Mouse (Mus musculus): ENCODE data around the gene Eya4. TPM values are rescaled to one million over a fixed set of nuclear protein-coding genes. Genes with fewer than 3 reads are reported as not detected.

The Eya4 gene
- total RNA-seq, 1 experiment from 2014 or later: 1.1 TPM

DNA sequence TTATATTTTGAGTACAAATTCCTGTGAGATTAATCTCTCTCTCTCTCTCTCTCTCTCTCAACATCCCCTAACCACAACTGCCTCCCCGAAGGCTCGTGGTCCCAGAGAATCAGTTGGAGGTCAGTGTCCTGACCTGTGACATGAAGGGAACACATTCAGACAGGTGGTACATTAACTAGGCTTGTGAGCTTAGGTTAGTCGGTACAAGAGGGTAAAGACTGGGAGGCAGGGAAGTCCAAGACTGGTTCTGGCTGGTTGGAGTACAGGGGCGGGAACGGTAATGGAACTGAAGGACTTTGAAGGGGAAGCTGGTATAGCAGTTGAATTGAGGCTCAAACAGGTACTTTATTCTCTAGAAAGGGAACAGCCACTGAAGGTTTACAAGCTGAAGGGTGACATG lies 287.9 kb downstream of the Eya4 start:
- DNase-seq: no peak

DNA sequence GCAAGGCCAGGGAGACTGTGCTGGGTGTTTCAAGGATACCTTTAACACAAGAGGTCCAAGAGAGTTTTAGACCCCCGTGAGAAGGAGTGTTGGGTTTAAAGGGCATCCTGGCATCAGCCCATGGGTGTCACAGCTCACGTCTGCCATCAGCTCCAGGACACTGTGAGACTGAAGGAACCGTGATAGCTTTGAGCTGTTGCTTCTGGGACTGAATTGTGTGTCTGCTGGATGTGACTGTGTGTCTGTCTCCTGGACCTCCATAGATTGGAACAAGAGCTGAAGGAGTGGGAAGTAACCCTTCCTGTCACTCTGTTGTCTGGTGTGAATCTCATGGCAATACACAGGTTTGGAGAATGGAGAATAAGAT lies 289.9 kb downstream of the Eya4 start:
- DNase-seq: no peak

DNA sequence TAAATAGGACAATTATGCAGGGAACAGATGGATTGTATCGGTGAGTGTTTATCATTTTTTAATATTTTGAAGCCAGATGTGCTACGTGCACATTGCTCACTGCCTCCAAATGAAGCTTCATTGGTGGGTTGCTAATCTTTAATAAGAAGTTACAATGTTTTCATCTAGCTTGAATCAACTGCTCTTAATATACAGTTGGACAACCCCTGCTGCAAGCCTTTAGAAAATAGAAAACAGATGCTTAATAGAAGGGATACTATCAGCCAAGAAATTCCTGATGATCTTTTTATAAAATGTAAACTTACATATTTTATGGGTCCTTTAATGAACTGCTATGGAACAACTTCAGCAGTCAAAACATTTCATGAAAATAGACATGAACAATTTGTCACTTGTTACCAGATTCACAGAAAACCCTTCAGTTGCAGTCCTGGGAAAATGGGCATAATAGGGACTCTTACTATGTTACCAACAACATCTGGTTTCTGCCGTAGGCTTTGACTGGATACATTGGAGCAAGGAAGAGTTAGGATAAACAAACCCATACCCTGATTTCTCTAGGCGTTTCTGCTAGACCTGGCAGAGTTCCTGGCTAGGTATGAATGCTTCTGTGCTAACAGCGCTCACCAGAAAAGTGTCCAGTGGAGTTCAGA lies 290.4 kb downstream of the Eya4 start:
- DNase-seq: no peak

DNA sequence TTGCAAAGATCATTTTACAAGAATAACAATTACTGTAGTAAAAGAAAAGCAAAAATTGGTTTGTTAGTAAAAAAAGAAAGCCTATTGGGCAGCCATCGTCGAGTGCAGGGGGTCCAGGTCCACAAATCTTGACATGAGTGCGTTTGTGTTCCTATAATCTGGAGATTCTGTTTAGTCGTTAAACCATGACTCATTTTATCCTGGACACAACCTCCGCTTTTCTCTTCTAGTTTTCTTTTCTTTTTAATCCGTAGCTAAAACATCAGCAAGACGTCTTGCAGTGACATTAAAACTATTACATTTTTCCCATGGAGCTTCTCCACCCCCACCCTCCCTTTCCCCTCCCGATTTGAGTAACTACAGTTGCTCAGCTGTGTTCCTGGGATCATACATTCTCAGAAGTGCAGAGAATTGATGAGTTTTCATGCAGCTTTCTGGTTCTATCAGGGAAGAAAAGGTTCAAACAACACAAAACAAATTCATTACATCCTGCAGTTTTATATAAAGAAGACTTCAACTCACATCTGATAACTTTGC lies 297.1 kb downstream of the Eya4 start:
- DNase-seq: no peak
